Mouse (Mus musculus) cortical plate, adult 2 months (tissue): Measurements from ENCODE around the gene App. TPM values are rescaled to one million over a fixed set of nuclear protein-coding genes. Genes with fewer than 3 reads are reported as not detected.

Experiments
- H3K27ac ChIP-seq: fragments of 200-500 bp; 2 replicates; pipeline ENCODE4 v1.5.1; 2012; ENCODE audit warnings: low read length, control low read depth, inconsistent platforms; ENCODE audit not compliant: insufficient read depth
- H3K4me1 ChIP-seq: fragments of 200-500 bp; 2 replicates; pipeline ENCODE4 v1.6.1; 2011; ENCODE audit warnings: low read length; ENCODE audit not compliant: control insufficient read depth, insufficient read depth
- H3K4me3 ChIP-seq: fragments of 200-500 bp; 2 replicates; pipeline ENCODE4 v1.5.1; 2011; ENCODE audit warnings: mild to moderate bottlenecking, low read length, control low read depth; ENCODE audit not compliant: insufficient read depth
- CTCF ChIP-seq: fragments of 200-500 bp; IDR thresholded peaks from 2 replicates; pipeline ENCODE4 v1.5.1; 2011; ENCODE audit warnings: mild to moderate bottlenecking, control low read depth, low read length; ENCODE audit not compliant: insufficient read depth; ENCODE audit errors: extremely low read depth
- POLR2A ChIP-seq: fragments of 200-500 bp; IDR thresholded peaks from 2 replicates; pipeline ENCODE4 v1.6.1; 2011; ENCODE audit warnings: mild to moderate bottlenecking, low read length, control low read depth; ENCODE audit not compliant: insufficient read depth; ENCODE audit errors: extremely low read depth
- polyA plus RNA-seq: library from polyadenylated mRNA; depleted of rRNA; stranded (reverse); fragments of >200 nt; gene quantifications from 2 replicates; pipeline ENCODE4 v1.2.3, GENCODE M21; 2012

Gene App
- polyA plus RNA-seq, 1 experiment, result 1,099 TPM

DNA sequence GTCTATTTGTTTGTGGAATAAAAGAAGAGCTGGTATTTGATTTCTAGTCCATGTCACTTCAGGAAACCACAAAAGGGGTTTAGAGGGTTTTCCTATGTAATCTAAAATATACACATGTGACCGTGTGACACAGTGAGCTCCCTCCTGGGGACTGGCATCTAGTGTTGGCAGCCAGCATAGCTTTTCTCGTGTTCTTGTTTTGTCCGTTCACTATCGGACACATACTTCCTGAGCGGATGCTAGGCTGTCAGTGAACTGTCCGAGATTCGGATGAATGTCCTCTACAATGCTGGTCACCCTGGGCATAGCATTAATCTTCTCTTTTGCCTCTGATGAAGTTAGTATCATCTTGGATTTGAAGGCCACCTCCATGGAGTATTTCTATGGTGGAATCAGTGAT lies 180.7 kb downstream of the App start:
- Histone ChIP-seq H3K4me1 (peaks cover 5% of the 10 kb centered on the region; the same call in 1 of the 2 replicates), H3K4me3 (no peak overlapping the region), H3K27ac (no peak overlapping the region)
- TF ChIP-seq CTCF (no peak), POLR2A (no peak)

DNA sequence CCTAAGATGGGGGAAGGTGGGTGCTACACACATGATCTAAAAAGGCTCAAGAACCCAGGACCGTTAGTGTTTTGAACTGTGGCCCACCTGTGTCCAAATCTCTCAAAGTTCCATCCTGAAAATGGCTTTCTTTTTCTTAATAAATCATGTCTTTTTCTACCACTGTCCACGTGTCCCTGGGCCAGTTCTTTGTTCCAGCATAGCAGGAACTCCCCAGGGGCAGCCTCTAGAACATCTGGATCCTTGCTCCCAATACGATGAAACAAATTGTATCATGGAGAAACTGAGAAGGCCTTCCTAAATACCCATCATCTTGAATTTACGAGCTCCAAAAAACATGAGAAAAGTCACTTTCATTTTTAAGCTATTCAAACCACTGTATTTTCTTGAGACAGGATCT lies 182.6 kb downstream of the App start:
- TF ChIP-seq CTCF (no peak), POLR2A (no peak)
- Histone ChIP-seq H3K4me1 (peaks cover 4% of the 10 kb centered on the region; the same call in 1 of the 2 replicates), H3K4me3 (no peak overlapping the region), H3K27ac (no peak overlapping the region)

- Histone ChIP-seq H3K4me1 (peaks cover 5% of the 10 kb centered on the region; the same call in 1 of the 2 replicates), H3K27ac (no peak overlapping the region), H3K4me3 (no peak overlapping the region)
- TF ChIP-seq CTCF (no peak), POLR2A (no peak)
These were observed 183.6 kb downstream of the App start for GRCm38 (mm10) chr16:84989938-84990337.

GRCm38 (mm10) chr16:84989476-84989875 lies 184.1 kb downstream of the App start:
- TF ChIP-seq POLR2A, result no peak
- TF ChIP-seq CTCF, result no peak
- H3K4me1 ChIP-seq, result peaks cover 5% of the 10 kb centered on the region; the same call in 1 of the 2 replicates
- 0 out of 2 replicates have a peak overlapping the region, but pooled peaks have one; percentile 16 for H3K27ac ChIP-seq
- H3K4me3 ChIP-seq, result no peak overlapping the region

DNA sequence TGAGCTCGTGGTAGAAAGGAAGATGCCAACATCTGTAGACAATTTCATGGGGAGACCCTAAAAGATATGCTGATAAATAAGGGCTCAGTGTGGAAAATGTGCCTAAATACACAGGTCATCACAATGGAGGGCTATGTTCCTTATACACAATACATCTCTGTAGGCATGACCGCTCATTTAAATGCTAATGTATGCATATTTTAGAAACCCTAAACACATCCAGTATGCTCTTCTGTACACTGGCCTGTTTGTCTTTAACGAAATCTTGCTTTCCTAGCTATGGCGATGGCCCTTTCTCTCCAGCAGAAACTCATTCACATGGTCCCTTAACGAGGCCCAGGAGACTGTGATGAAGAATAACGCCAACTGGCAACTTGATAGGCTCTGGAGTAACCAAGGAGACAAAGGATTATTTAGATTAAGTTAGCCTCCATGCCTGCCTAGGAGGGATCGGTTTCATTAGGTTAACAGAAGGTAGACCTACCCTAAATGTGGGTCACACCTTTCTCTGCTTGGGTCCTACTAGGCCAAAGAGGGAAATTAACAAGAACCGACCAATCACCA lies 185.8 kb downstream of the App start:
- TF ChIP-seq POLR2A (no peak), CTCF (no peak)
- Histone ChIP-seq H3K4me3 (no peak overlapping the region), H3K4me1 (peaks cover 5% of the 10 kb centered on the region; the same call in 1 of the 2 replicates), H3K27ac (no peak overlapping the region)

GRCm38 (mm10) chr16:84986016-84986631 lies 187.4 kb downstream of the App start:
- Histone ChIP-seq H3K27ac (0 out of 2 replicates have a peak overlapping the region, but pooled peaks have one; percentile 52), H3K4me1 (peaks cover 5% of the 10 kb centered on the region), H3K4me3 (no peak overlapping the region)
- TF ChIP-seq POLR2A (no peak), CTCF (no peak)

GRCm38 (mm10) chr16:84985340-84985739 lies 188.2 kb downstream of the App start:
- no peak for TF ChIP-seq CTCF
- TF ChIP-seq POLR2A, result no peak
- Histone ChIP-seq H3K27ac (no peak overlapping the region), H3K4me3 (no peak overlapping the region), H3K4me1 (peaks cover 5% of the 10 kb centered on the region)

DNA sequence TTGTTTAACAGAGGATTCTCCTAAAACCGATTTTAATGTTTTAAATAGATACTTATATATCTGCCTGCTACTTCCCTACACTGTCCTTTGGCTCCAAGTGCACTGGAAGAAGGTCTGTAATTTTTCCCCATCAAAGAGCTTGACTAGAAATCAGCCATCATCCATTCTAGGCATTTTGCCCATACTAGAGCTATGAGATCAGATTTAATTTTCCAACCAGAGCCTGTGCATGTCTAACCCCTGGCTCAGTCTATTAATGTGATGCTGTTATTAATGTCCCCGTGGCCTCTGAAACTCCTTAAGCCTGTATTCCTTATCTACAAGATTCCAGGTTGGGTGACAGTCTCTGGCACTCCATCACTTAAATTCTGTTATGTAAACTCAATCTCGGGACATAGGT lies 190.1 kb downstream of the App start:
- Histone ChIP-seq H3K4me3 (no peak overlapping the region), H3K27ac (no peak overlapping the region), H3K4me1 (peaks cover 4% of the 10 kb centered on the region)
- TF ChIP-seq CTCF, result no peak
- no peak for TF ChIP-seq POLR2A

GRCm38 (mm10) chr16:84982589-84982988 lies 191.0 kb downstream of the App start:
- Histone ChIP-seq H3K27ac (no peak overlapping the region), H3K4me3 (no peak overlapping the region), H3K4me1 (peaks cover 4% of the 10 kb centered on the region)
- no peak for TF ChIP-seq POLR2A
- no peak for TF ChIP-seq CTCF

DNA sequence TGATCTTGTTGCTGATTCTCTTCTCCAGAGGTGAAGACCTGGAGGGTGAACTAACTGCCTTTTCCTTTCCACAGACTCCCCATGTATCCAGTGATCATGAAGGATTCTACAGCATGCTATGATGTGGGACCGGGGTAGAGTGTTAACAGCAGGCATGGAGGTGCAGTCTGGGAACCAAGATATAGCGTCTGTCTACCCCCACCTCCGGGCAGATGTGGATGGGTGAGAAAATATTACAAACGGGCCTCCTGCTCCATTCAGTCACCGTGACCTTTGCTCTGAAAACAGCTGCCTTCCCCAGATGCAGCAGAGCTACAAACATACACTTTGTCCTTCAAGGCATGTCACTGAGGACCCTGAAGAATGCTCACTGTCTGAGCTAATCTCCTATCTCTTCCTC lies 195.0 kb downstream of the App start:
- Histone ChIP-seq H3K4me1 (no peaks in the 10 kb centered on the region; the same call in 1 of the 2 replicates), H3K27ac (no peak overlapping the region), H3K4me3 (no peak overlapping the region)
- TF ChIP-seq POLR2A (no peak), CTCF (no peak)
